Mouse (Mus musculus) Patski (cell line): ENCODE data around the gene Psmd7. TPM values are rescaled to one million over a fixed set of nuclear protein-coding genes. Genes with fewer than 3 reads are reported as not detected.

ENCODE experiments used
- ATAC-seq: fragments of 100-300 bp; one replicate; pipeline ENCODE4 v1.8.0; 2021
- CTCF ChIA-PET: fragments of 350-600 bp; sonication (Branson Sonifier 250); formaldehyde crosslinking; loops from one replicate; lab custom pipeline; 2022; ENCODE audit warnings: inconsistent platforms; lab: Charles Lee
- POLR2A ChIA-PET: fragments of 350-600 bp; sonication (Branson Sonifier 250); formaldehyde crosslinking; loops from one replicate; lab custom pipeline; 2022; ENCODE audit warnings: antibody characterized with exemption, inconsistent platforms; lab: Charles Lee
- DNase-seq: peaks from one replicate; pipeline ENCODE4 v3.0.0-alpha.2; 2011; ENCODE audit warnings: low read depth, low spot score
- H3K27me3 ChIP-seq: fragments of 371-371 bp; one replicate; pipeline ENCODE4 v1.5.1; 2021
- CTCF ChIP-seq: fragments of 100-300 bp; IDR thresholded peaks from one replicate; pipeline ENCODE4 v1.5.1; 2021
- in situ Hi-C: fragments of 300-500 bp; cut with MboI; formaldehyde crosslinking; loops from 3 replicates; pipeline ENCODE4 v1.11.1; 2018; ENCODE audit warnings: low pct_unique_long_range_greater_than_20kb, mixed read lengths
- polyA plus RNA-seq: library from polyadenylated mRNA; unstranded; gene quantifications from one replicate; pipeline ENCODE4 v1.2.3, GENCODE M21; 2021

Gene Psmd7
- polyA plus RNA-seq, 1 experiment from 2014 or later: 169 TPM

GRCm38 (mm10) chr8:107578541-107578940 is 9.7 kb downstream of the Psmd7 start:
- POLR2A ChIA-PET: no interaction called here
- ATAC-seq: no peak
- CTCF ChIA-PET: no interaction called here
- no peaks in the 10 kb centered on the region for H3K27me3 ChIP-seq
- in situ Hi-C loops: loop anchor here (5.0 to 10.0 kb wide), 4 partner anchors 81 to 474 kb away; no protein-coding TSS in a partner anchor
- TF ChIP-seq CTCF: no peak
- no peak for DNase-seq

GRCm38 (mm10) chr8:107578132-107578531 is 10.1 kb downstream of the Psmd7 start:
- DNase-seq (no peak), ATAC-seq (no peak)
- ChIA-PET POLR2A (no interaction called here), CTCF (interaction anchor here (3.1 kb wide), 1 partner anchor 123 kb away, joined by 18 read pairs; no protein-coding TSS in a partner anchor)
- no peak for TF ChIP-seq CTCF
- in situ Hi-C loops: loop anchor here (5.0 to 10.0 kb wide), 4 partner anchors 81 to 473 kb away; no protein-coding TSS in a partner anchor
- H3K27me3 ChIP-seq: no peaks in the 10 kb centered on the region

GRCm38 (mm10) chr8:107577640-107578039 is 10.6 kb downstream of the Psmd7 start:
- ChIA-PET POLR2A (no interaction called here), CTCF (interaction anchor here (3.1 kb wide), 1 partner anchor 122 kb away, joined by 18 read pairs; no protein-coding TSS in a partner anchor)
- no peaks in the 10 kb centered on the region for H3K27me3 ChIP-seq
- in situ Hi-C loops: loop anchor here (5.0 to 10.0 kb wide), 4 partner anchors 80 to 473 kb away; no protein-coding TSS in a partner anchor
- DNase-seq (no peak), ATAC-seq (no peak)
- no peak for TF ChIP-seq CTCF

GRCm38 (mm10) chr8:107576702-107577101 is 11.6 kb downstream of the Psmd7 start:
- in situ Hi-C loops: loop anchor here (5.0 to 10.0 kb wide), 4 partner anchors 79 to 472 kb away; no protein-coding TSS in a partner anchor
- ChIA-PET POLR2A (no interaction called here), CTCF (interaction anchor here (0.7 to 3.1 kb wide), 10 partner anchors 20 to 131 kb away, joined by 3 to 18 read pairs (median 5); no protein-coding TSS in a partner anchor)
- DNase-seq (peak; percentile 44), ATAC-seq (peak; percentile 75)
- no peaks in the 10 kb centered on the region for H3K27me3 ChIP-seq
- peak; percentile 91 for TF ChIP-seq CTCF

- in situ Hi-C loops: loop anchor here (5.0 to 10.0 kb wide), 4 partner anchors 77 to 470 kb away; no protein-coding TSS in a partner anchor
- no peak for TF ChIP-seq CTCF
- POLR2A ChIA-PET: no interaction called here
- ATAC-seq: no peak
- CTCF ChIA-PET: interaction anchor here (3.1 to 5.0 kb wide), 3 partner anchors 118 to 150 kb away, joined by 8 to 68 read pairs (median 18); partner anchors contain the start of gene Nob1
- no peaks in the 10 kb centered on the region for H3K27me3 ChIP-seq
- DNase-seq: no peak
Measured at GRCm38 (mm10) chr8:107574771-107575170, 13.5 kb downstream of the Psmd7 start.

- CTCF ChIA-PET: interaction anchor here (0.6 to 5.0 kb wide), 26 partner anchors 10 to 464 kb away, joined by 3 to 68 read pairs (median 4); no protein-coding TSS in a partner anchor
- no peak for DNase-seq
- in situ Hi-C loops: loop anchor here (10.0 kb wide), 1 partner anchor 468 kb away; no protein-coding TSS in a partner anchor
- ATAC-seq: no peak
- H3K27me3 ChIP-seq: no peaks in the 10 kb centered on the region
- POLR2A ChIA-PET: interaction anchor here (0.6 to 1.5 kb wide), 2 partner anchors 17 to 38 kb away, joined by 3 read pairs; no protein-coding TSS in a partner anchor
- peak; percentile 95 for TF ChIP-seq CTCF
Measured at GRCm38 (mm10) chr8:107572497-107572896, 15.8 kb downstream of the Psmd7 start.

GRCm38 (mm10) chr8:107571486-107572135 is 16.7 kb downstream of the Psmd7 start:
- CTCF ChIA-PET: interaction anchor here (0.6 to 5.0 kb wide), 15 partner anchors 9 to 183 kb away, joined by 3 to 68 read pairs (median 5); no protein-coding TSS in a partner anchor
- no peak for TF ChIP-seq CTCF
- POLR2A ChIA-PET: interaction anchor here (0.8 to 0.9 kb wide), 2 partner anchors 24 to 43 kb away, joined by 3 to 5 read pairs; no protein-coding TSS in a partner anchor
- no peaks in the 10 kb centered on the region for H3K27me3 ChIP-seq
- DNase-seq (no peak), ATAC-seq (no peak)
- in situ Hi-C loops: loop anchor here (10.0 kb wide), 1 partner anchor 467 kb away; no protein-coding TSS in a partner anchor

GRCm38 (mm10) chr8:107571046-107571445 is 17.2 kb downstream of the Psmd7 start:
- ChIA-PET CTCF (interaction anchor here (2.0 to 5.0 kb wide), 3 partner anchors 9 to 114 kb away, joined by 5 to 68 read pairs (median 12); no protein-coding TSS in a partner anchor), POLR2A (interaction anchor here (0.9 kb wide), 1 partner anchor 23 kb away, joined by 3 read pairs; no protein-coding TSS in a partner anchor)
- in situ Hi-C loops: loop anchor here (10.0 kb wide), 1 partner anchor 466 kb away; no protein-coding TSS in a partner anchor
- TF ChIP-seq CTCF: no peak
- DNase-seq (no peak), ATAC-seq (no peak)
- H3K27me3 ChIP-seq: no peaks in the 10 kb centered on the region

GRCm38 (mm10) chr8:107562164-107562563 is 26.1 kb downstream of the Psmd7 start:
- TF ChIP-seq CTCF: no peak
- DNase-seq (no peak), ATAC-seq (no peak)
- ChIA-PET CTCF (interaction anchor here (1.8 kb wide), 1 partner anchor 10 kb away, joined by 12 read pairs; no protein-coding TSS in a partner anchor), POLR2A (no interaction called here)
- in situ Hi-C loops: no loop called here
- H3K27me3 ChIP-seq: no peaks in the 10 kb centered on the region

GRCm38 (mm10) chr8:107560820-107561536 is 27.3 kb downstream of the Psmd7 start:
- ATAC-seq: no peak
- ChIA-PET CTCF (interaction anchor here (1.4 to 1.8 kb wide), 2 partner anchors 11 kb away, joined by 4 to 12 read pairs; no protein-coding TSS in a partner anchor), POLR2A (no interaction called here)
- in situ Hi-C loops: no loop called here
- no peaks in the 10 kb centered on the region for H3K27me3 ChIP-seq
- no peak for DNase-seq
- no peak for TF ChIP-seq CTCF
